Mouse (Mus musculus) neural tube, postnatal 0 days (tissue): ENCODE measurements around the gene Ldlrad3. TPM values are rescaled to one million over a fixed set of nuclear protein-coding genes. Genes with fewer than 3 reads are reported as not detected.

Source experiments
- polyA plus RNA-seq: library from polyadenylated mRNA; unstranded; fragments of >200 nt; fragmentation: Nextera tagmentation; extraction: Ambion mirVana; gene quantifications from 2 replicates; pipeline ENCODE4 v1.2.1, GENCODE M21; 2015

Ldlrad3 gene
- 18.5 and 18.7 TPM in 2 replicates for polyA plus RNA-seq

GRCm38 (mm10) chr2:102185951-102186561 is at the start of gene Ldlrad3:
TSS of gene Ldlrad3 (minus strand) at chr2:102186385.

Other genes starting within 250 kb of the Ldlrad3 start
- 53.4 and 56.1 TPM in 2 replicates for gene Trim44, start 221.4 kb upstream of the Ldlrad3 start, polyA plus RNA-seq